Mouse (Mus musculus) embryonic fibroblast, embryonic 13.5 days (primary cell): Measurements from ENCODE around the gene Zfp978. TPM values are rescaled to one million over a fixed set of nuclear protein-coding genes. Genes with fewer than 3 reads are reported as not detected.
"Not testable (repeated sequence)": the region's sequence is repeated elsewhere in the genome, so short reads cannot be mapped to it uniquely, and the experiment has no call there.

Experiments used
- H3K27ac ChIP-seq: 2 replicates; pipeline ENCODE4 v1.5.1; 2012; ENCODE audit warnings: low read length, control low read depth, inconsistent platforms; ENCODE audit not compliant: insufficient read depth
- H3K4me1 ChIP-seq: 2 replicates; pipeline ENCODE4 v1.6.1; 2011; ENCODE audit warnings: low read length; ENCODE audit not compliant: control insufficient read depth, insufficient read depth
- H3K4me3 ChIP-seq: 2 replicates; pipeline ENCODE4 v1.5.1; 2011; ENCODE audit warnings: mild to moderate bottlenecking, control low read depth, low read length; ENCODE audit not compliant: insufficient read depth
- polyA plus RNA-seq: library from polyadenylated mRNA; stranded (reverse); fragments of >200 nt; gene quantifications from 2 replicates; pipeline ENCODE4 v1.2.4, GENCODE M21; 2011; ENCODE audit warnings: low read depth; ENCODE audit not compliant: missing spikeins, insufficient read length

The Zfp978 gene
- polyA plus RNA-seq, 1 experiment = not detected

DNA sequence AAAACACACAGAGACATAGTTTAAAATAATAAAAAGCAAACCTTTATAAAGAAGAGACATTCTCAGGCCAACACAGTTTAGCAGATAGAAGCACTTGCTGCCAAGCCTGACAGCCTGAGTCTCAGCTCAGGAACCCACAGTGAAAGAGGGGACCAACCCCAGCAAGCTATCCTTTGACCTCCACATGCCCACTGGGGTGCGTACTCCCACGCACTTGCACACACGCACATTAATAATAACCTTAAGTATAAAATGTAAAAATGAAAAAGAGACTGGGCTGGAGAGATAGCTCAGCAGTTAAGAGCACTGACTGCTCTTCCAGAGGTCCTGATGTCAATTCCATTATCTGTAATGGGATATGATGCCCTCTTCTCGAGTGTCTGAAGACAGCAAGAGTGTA is 13.8 kb upstream of the Zfp978 start:
- H3K27ac ChIP-seq, H3K4me3 ChIP-seq, H3K4me1 ChIP-seq: not testable (repeated sequence)

GRCm38 (mm10) chr4:147347880-147348279 is 13.2 kb upstream of the Zfp978 start:
- H3K27ac ChIP-seq, H3K4me1 ChIP-seq, H3K4me3 ChIP-seq: not testable (repeated sequence)

DNA sequence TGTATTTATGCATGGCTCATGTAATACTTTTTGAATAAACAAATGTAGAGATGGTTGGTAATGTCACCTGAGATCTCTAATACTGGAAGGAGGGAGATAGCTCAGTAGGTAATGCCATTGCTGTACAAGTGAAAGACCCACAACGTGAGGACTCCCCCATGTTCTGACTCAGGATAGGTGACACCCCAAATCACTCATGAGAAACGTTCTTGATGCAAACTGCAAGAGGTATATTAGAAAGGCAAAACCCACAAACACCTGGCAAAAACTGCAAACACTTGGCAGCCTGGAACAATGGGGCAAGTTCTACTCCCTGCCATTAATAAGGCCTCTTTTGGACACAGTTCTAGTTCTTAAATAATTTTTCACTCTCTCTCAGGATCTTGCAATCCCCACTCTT is 12.7 kb upstream of the Zfp978 start:
- not testable (repeated sequence) for H3K4me1 ChIP-seq, H3K4me3 ChIP-seq, H3K27ac ChIP-seq

- not testable (repeated sequence) for H3K4me3 ChIP-seq, H3K27ac ChIP-seq, H3K4me1 ChIP-seq
These were observed 12.0 kb upstream of the Zfp978 start for GRCm38 (mm10) chr4:147348906-147349686.

- not testable (repeated sequence) for H3K27ac ChIP-seq, H3K4me3 ChIP-seq, H3K4me1 ChIP-seq
These were observed 11.3 kb upstream of the Zfp978 start for GRCm38 (mm10) chr4:147349687-147350415.

GRCm38 (mm10) chr4:147350541-147350940 is 10.6 kb upstream of the Zfp978 start:
- not testable (repeated sequence) for H3K27ac ChIP-seq, H3K4me3 ChIP-seq, H3K4me1 ChIP-seq

GRCm38 (mm10) chr4:147351376-147351980 is 9.6 kb upstream of the Zfp978 start:
- H3K4me3 ChIP-seq, H3K27ac ChIP-seq: not testable (repeated sequence)

DNA sequence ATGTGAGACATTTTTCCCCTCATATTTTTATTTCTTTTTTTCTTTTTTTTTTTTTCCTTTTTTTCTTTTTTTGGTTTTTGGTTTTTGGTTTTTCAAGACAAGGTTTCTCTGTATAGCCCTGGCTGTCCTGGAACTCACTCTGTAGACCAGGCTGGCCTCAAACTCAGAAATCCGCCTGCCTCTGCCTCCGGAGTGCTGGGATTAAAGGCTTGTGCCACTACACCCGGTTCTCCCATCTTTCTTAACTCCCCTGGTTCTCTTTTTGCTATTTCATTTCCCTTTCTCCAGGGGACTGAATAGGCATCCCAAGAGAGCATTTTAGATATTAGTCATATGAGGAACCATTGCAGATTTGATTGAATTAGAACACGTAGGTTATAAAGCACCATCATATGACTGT is 7.5 kb upstream of the Zfp978 start:
- not testable (repeated sequence) for H3K27ac ChIP-seq, H3K4me3 ChIP-seq, H3K4me1 ChIP-seq

More at GRCm38 (mm10) chr4:147351376-147351980, 9.6 kb upstream of the Zfp978 start:
- H3K4me1 ChIP-seq = not testable (repeated sequence)

- not testable (repeated sequence) for H3K27ac ChIP-seq, H3K4me1 ChIP-seq, H3K4me3 ChIP-seq
These were observed 5.1 kb upstream of the Zfp978 start for GRCm38 (mm10) chr4:147356042-147356441.

DNA sequence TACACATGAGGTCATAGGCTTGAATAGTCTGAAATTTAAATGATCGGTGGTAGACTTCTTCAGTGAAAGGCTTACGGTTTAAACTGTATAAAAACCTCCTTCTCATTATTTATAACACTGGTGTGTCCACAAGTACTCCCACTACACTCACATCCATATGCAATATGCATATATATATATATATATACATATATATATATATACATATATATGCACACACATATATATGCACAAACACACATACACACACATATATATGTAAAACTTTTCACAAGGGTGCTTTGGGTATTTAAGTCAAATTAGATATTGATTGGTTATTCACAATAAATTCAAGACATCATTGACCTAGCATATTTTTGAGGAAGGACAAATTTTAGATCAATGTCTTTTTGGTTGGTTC is 3.9 kb upstream of the Zfp978 start:
- not testable (repeated sequence) for H3K4me1 ChIP-seq, H3K4me3 ChIP-seq, H3K27ac ChIP-seq

DNA sequence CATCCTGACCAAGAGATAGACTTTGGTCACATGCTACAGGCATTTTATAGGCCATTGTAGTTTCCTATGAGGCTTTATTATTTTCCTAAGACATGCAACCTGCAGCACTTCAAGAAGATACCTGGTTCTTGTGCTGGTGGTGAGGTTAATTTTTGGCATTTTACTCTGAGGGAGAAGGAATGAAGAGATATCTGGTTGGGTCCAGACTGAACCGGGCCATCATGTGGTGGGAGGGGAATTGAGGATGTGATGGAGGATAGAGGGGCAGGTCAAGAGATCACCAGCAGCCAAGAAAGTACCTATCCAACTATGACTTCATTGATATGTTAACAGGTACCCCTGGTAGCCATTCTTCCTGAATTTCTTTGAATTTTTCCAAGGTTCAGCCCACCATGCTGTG is 769 bp downstream of the Zfp978 start:
- not testable (repeated sequence) for H3K4me3 ChIP-seq, H3K4me1 ChIP-seq, H3K27ac ChIP-seq

DNA sequence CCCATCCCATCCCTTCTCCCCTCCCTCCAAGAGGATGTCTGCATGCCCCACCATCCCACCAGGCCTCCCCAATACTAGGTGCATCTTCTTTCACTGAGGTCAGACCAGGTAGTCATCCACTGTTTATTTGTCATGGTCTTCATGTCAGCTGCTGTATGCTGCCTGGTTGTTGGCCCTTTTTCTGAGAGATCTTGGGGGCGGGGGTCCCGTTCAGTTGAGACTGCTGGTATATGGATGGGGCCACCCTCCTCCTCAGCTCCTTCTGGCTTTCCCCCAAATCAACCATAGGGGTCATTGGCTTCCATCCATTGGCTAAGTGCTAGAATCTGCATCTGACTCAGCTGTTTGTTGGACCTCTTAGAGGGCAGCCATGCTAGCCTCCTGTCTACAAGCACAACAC is 8.5 kb downstream of the Zfp978 start:
- not testable (repeated sequence) for H3K4me3 ChIP-seq, H3K4me1 ChIP-seq, H3K27ac ChIP-seq

DNA sequence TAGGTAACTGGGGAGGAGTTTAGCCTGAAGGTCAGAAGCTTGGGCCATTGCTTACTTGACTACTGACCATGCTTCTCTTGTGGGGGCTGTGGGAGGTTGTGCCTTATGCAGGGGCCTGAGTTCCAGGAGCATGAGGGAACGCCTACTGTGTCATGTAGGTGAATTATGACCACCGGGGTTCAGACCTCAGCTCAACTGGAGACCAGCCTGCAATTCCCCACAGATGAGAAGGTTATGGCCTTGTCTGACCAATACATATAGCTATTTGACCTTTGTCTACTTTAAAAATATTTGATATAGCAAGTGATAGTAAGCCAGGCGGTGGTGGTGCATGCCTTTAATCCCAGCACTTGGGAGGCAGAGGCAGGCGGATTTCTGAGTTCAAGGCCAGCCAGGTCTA is 22.1 kb downstream of the Zfp978 start:
- H3K4me1 ChIP-seq, H3K27ac ChIP-seq, H3K4me3 ChIP-seq: not testable (repeated sequence)

GRCm38 (mm10) chr4:147397201-147397600 is 36.1 kb downstream of the Zfp978 start:
- not testable (repeated sequence) for H3K4me3 ChIP-seq, H3K4me1 ChIP-seq, H3K27ac ChIP-seq

DNA sequence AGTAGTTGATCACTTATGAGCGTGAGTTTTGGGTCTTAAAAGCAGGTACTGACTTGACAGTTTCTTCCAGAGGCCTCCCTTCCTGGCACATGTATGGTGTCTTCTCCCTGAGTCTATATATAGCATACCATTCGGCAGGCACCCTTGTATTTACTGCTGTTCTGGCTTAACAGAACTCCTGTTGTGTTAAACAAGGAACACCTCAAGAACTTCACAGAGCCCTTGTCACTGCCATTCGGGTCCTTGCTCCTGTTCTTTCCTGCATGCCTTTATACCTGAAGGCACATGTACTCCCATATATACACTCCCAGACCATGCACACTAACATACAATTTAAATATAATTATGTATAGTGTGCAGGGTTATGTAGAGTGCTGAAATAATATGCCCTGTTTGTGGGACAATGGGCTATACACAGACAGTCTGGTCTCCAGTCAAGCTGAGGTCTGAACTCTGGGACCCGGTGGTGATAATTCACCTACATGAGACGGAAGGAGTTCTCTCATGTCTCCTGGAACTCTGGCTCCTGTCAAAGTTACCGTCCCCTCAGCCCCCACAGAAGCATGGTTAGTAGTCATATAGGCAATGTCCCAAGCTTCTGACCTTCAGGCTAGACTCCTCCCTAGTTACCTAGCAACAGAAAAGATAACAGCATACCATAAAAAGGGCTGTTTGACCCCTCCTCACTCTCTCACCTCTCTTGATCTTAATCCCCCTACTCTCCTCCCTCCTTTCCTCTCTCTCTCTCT is 37.0 kb downstream of the Zfp978 start:
- H3K4me1 ChIP-seq, H3K4me3 ChIP-seq, H3K27ac ChIP-seq: not testable (repeated sequence)
